Mouse (Mus musculus) midbrain, embryonic 14.5 days (tissue): Measurements from ENCODE around the gene Gm45521. TPM values are rescaled to one million over a fixed set of nuclear protein-coding genes. Genes with fewer than 3 reads are reported as not detected.

Experiments
- ATAC-seq: fragments of 200-750 bp; cut with Nextera tagmentation; 2 replicates; pipeline ENCODE4 v1.8.0; 2017; ENCODE audit warnings: moderate number of reproducible peaks, moderate library complexity; ENCODE audit not compliant: low FRiP score, low TSS enrichment
- DNase-seq: peaks from one replicate; pipeline ENCODE4 v3.0.0-alpha.2; 2015
- H3K27ac ChIP-seq: fragments of 300-500 bp; sonication (generic); replicated peaks from 2 replicates; pipeline ENCODE4 v1.5.1; 2014; ENCODE audit warnings: mild to moderate bottlenecking, low read depth, low read length, moderate library complexity
- H3K27me3 ChIP-seq: fragments of 300-500 bp; sonication (generic); 2 replicates; pipeline ENCODE4 v1.6.1; 2014; ENCODE audit warnings: low read length, control low read depth, mixed read lengths; ENCODE audit not compliant: control insufficient read depth, insufficient read depth
- H3K36me3 ChIP-seq: fragments of 300-500 bp; sonication (generic); 2 replicates; pipeline ENCODE4 v1.6.1; 2014; ENCODE audit warnings: low read length, control low read depth; ENCODE audit not compliant: control insufficient read depth, insufficient read depth
- H3K4me1 ChIP-seq: fragments of 300-500 bp; sonication (generic); 2 replicates; pipeline ENCODE4 v1.6.1; 2014; ENCODE audit warnings: mild to moderate bottlenecking, antibody characterized with exemption, low read length, control low read depth; ENCODE audit not compliant: control insufficient read depth, insufficient read depth
- H3K4me2 ChIP-seq: fragments of 300-500 bp; sonication (generic); 2 replicates; pipeline ENCODE4 v1.6.1; 2014; ENCODE audit warnings: mild to moderate bottlenecking, low read length, moderate library complexity
- H3K4me3 ChIP-seq: fragments of 300-500 bp; sonication (generic); replicated peaks from 2 replicates; pipeline ENCODE4 v1.5.1; 2014; ENCODE audit warnings: low read depth, low read length
- H3K9ac ChIP-seq: fragments of 300-500 bp; sonication (generic); replicated peaks from 2 replicates; pipeline ENCODE4 v1.6.1; 2014; ENCODE audit warnings: mild to moderate bottlenecking, low read length, moderate library complexity
- H3K9me3 ChIP-seq: fragments of 300-500 bp; sonication (generic); 2 replicates; pipeline ENCODE4 v1.6.1; 2016; ENCODE audit warnings: low read length, control low read depth, mixed read lengths; ENCODE audit not compliant: control insufficient read depth
- WGBS: fragments of 180-500 bp; shearing (Covaris S2); extraction: QIAGEN DNeasy Blood & Tissue Kit; methylation state at CpG from one replicate; pipeline ENCODE4 v1.1.7; 2014; 5-methylcytosine and 5-hydroxymethylcytosine counted together
- polyA plus RNA-seq: library from polyadenylated mRNA; unstranded; fragments of >200 nt; fragmentation: Nextera tagmentation; extraction: Ambion mirVana; gene quantifications from 2 replicates; pipeline ENCODE4 v1.2.1, GENCODE M21; 2014

The Gm45521 gene
- polyA plus RNA-seq, 1 experiment from 2014 or later: not detected

DNA sequence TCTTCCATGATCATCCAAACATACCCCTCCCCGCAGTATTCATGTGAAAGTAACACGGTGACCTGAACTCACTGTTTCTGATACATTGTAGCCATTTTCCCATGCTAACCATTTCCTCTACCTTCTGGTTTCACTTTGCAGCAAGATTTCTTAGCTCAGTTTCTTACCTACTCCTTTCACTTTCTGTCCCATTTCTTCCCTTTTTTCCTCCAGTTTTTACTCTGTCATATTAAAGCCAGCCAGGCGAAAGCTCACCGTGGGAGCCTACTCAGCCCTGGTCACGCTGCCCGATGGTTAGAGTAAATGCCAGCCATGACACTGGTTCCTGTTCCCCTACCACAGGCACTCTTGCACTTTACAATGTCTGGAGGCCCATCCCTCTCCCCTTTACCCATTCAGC lies 29.8 kb downstream of the Gm45521 start:
- Histone ChIP-seq H3K36me3 (no peaks in the 10 kb centered on the region), H3K4me1 (no peaks in the 10 kb centered on the region), H3K27ac (no peak overlapping the region), H3K4me2 (no peak overlapping the region), H3K27me3 (no peaks in the 10 kb centered on the region), H3K9ac (no peak overlapping the region), H3K4me3 (no peak overlapping the region), H3K9me3 (no peaks in the 10 kb centered on the region)
- ATAC-seq: no peak
- WGBS: 93% methylated on average over 6 of the region's 6 CpGs
- DNase-seq: no peak

DNA sequence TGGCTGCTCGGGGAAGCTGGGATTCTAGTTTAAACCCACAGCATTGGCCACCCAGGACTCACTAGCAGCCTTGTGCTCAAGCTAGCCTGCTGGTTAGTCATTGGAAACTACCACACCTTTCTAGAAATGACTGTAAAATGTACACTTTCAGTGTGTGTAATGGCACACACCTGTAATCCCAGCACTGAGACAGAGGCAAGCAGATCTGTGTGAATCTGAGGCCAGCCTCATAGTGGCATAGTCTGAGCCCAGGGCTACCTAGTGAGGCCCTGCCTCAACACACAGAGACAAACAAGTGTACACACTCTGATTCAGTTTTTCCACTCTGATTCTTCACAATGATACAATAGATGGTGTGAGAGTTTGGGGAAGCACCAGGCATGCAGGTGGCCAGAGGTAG lies 32.3 kb downstream of the Gm45521 start:
- WGBS: 68% methylated on average over 1 of the region's 1 CpGs
- Histone ChIP-seq H3K4me3 (no peak overlapping the region), H3K27ac (no peak overlapping the region), H3K9me3 (no peaks in the 10 kb centered on the region), H3K9ac (no peak overlapping the region), H3K27me3 (no peaks in the 10 kb centered on the region), H3K4me2 (no peak overlapping the region), H3K36me3 (no peaks in the 10 kb centered on the region), H3K4me1 (no peaks in the 10 kb centered on the region)
- ATAC-seq (no peak), DNase-seq (no peak)

DNA sequence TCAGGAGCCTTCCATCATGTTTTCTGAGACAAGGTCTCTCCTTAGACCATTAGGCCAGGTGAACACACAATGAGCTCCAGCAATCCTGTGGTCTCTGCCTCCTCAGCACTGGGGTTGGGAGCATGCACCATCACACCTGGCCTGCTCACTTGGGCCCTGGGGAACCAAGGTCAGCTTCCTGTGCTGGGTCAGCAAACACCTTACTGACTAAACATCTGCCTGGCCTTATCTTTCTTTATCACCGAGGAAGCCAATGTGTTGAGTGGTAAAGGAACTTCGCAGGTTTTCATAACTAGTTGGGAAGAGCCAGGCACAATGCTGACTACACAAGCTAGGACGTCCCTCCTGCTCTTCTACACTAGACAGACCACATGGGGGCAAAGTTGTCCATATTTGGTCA lies 32.9 kb downstream of the Gm45521 start:
- Histone ChIP-seq H3K27me3 (no peaks in the 10 kb centered on the region), H3K4me2 (no peak overlapping the region), H3K9ac (no peak overlapping the region), H3K36me3 (no peaks in the 10 kb centered on the region), H3K4me3 (no peak overlapping the region), H3K4me1 (no peaks in the 10 kb centered on the region), H3K9me3 (no peaks in the 10 kb centered on the region), H3K27ac (no peak overlapping the region)
- 79% methylated on average over 3 of the region's 3 CpGs for WGBS
- DNase-seq (no peak), ATAC-seq (no peak)

DNA sequence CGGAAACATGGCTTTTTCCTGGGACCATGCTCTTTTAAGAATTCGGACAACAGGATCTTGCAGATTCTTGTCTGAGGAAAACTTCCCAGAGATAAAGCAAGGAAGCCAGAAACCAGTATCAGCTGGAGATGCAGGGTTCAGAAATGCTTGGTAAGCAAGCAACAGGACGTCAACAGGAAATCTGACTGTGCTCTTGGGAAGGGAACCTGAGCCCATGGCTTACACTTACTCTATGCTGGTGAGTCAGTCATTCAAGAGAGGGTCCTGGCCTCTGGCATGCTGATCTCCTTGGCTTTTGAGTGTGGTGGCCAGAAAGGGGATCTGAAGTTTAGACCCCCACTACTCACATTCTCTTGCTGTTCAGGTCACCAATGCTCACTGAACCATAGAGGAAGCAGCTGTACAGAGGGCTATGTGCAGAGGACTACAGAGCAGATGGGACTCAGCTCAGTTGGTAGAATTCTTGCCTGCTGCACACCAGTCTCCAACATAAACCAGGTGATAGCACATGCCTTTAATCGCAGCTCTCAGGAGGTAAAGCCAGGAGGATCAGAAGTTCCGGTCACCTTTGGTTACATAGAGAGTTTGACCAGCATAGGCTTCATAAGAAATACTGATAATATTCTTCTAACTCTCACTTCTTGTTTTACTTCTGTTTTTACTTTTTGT lies 34.2 kb downstream of the Gm45521 start:
- Histone ChIP-seq H3K27me3 (no peaks in the 10 kb centered on the region), H3K4me2 (no peak overlapping the region), H3K4me3 (no peak overlapping the region), H3K9me3 (no peaks in the 10 kb centered on the region), H3K36me3 (no peaks in the 10 kb centered on the region), H3K9ac (no peak overlapping the region), H3K27ac (no peak overlapping the region), H3K4me1 (no peaks in the 10 kb centered on the region)
- 89% methylated on average over 5 of the region's 5 CpGs for WGBS
- ATAC-seq (no peak), DNase-seq (no peak)

DNA sequence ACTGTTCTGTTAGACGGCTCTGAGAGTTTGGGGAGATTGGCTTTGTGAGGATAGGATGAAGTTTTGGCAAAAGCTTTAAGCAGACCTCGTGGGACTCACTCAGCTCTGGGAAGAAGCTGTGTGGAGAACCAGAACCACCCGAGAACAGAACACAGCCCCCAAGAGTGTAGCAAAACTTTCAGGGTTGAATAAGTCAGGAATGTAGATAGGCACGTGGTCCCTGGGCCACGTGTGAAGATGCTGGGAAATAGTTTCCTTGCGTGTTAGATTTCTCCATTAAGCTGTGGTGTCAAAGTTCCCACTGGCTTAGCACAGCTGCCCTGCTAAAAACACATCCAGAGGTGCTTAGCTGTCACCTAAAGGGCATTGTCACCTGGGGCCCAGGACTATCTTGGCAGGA lies 35.1 kb downstream of the Gm45521 start:
- Histone ChIP-seq H3K4me2 (no peak overlapping the region), H3K4me1 (no peaks in the 10 kb centered on the region), H3K9ac (no peak overlapping the region), H3K4me3 (no peak overlapping the region), H3K9me3 (no peaks in the 10 kb centered on the region), H3K27me3 (no peaks in the 10 kb centered on the region), H3K36me3 (no peaks in the 10 kb centered on the region), H3K27ac (no peak overlapping the region)
- ATAC-seq (no peak), DNase-seq (no peak)
- 72% methylated on average over 6 of the region's 6 CpGs for WGBS

DNA sequence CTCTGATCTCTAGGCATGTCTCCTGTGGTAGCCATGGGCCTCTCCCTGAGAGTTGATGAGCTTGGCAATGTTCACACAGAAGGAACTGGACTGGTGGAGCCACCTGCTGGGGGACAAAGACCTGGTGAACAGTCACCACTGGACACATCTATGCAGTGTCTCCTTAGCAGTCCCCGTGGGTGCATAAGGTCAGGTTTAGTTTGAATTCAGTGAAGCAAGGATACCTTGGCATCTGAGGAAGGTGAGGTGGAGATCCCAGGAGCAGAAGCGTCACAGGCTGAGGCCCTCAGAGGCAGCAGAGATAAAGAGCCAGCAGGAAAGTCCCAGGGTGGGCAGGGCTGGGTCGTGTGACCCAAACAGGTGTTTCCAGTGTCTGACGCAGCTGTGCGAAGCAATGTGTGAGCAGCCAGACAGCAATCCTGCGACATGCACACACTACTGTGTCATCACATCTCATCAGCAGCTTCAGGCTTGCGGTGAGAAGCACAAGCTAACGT lies 37.2 kb downstream of the Gm45521 start, which contains the start of gene Dnase1l3:
TSS of gene Dnase1l3 (minus strand) at position 303 of the 497 bp plus-strand sequence.
- 75% methylated on average over 8 of the region's 8 CpGs for WGBS
- no peak within 1 kb of the TSS for H3K4me3 ChIP-seq
- no peaks in the 10 kb centered on the region for H3K9me3 ChIP-seq
- no peaks in the 10 kb centered on the region for H3K4me1 ChIP-seq
- H3K27ac ChIP-seq: no peak within 1 kb of the TSS
- no peak within 1 kb of the TSS for H3K4me2 ChIP-seq
- DNase-seq (peak; percentile 31), ATAC-seq (no peak)
- no peak within 1 kb of the TSS for H3K9ac ChIP-seq
- no peaks in the 10 kb centered on the region for H3K27me3 ChIP-seq
- H3K36me3 ChIP-seq: no peaks in the 10 kb centered on the region

DNA sequence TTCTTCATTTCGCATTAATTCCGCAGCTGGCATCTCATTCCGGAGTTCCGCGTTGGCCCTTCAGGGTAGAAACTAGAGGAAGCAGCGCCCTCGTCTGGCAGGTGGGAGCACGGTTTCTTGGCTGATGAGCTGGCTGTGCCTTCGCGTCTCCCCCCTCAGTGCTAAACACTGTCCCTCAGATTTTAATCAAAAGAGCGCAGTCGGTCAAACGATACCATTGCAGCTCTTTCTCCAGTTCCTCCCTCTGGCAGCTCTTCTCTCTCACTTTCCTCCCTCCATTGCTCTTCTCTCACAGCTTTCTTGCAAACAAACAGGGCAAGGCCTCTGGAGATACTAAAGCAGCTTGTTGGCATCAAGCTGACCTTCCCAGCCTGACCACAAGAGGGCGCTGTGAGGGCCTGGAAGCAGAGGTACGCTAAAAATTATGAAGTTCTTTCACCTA lies 40.2 kb downstream of the Gm45521 start:
- DNase-seq (peak; percentile 91), ATAC-seq (peak; percentile 60; the same call in 1 of the 2 replicates)
- no peak overlapping the region for H3K27ac ChIP-seq
- H3K36me3 ChIP-seq: no peaks in the 10 kb centered on the region
- no peak overlapping the region for H3K9ac ChIP-seq
- H3K27me3 ChIP-seq: peaks cover 16% of the 10 kb centered on the region
- H3K4me2 ChIP-seq: peak overlapping the region; percentile 46
- 2% methylated on average over 15 of the region's 15 CpGs for WGBS
- no peaks in the 10 kb centered on the region for H3K9me3 ChIP-seq
- H3K4me1 ChIP-seq: no peaks in the 10 kb centered on the region
- H3K4me3 ChIP-seq: no peak overlapping the region

DNA sequence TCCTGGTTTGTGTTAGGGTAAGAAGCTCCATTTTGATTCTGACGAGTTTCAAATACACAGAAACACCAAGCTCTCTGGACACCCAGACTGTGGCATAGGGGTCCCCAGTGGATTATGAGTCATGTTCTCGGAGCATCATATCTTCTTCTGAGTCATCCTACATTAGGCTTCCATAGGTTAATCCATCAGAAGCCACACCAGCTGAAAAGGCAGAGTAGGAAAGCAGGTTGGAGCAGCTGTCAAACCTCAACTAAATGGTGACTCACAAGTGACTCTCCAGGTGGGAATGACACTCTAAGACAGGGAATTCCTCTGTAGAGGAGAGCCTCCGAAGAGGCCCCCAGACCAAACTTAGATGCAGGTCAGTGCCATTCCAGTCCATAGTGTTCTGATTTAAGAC lies 41.9 kb downstream of the Gm45521 start:
- Histone ChIP-seq H3K9ac (no peak overlapping the region), H3K36me3 (no peaks in the 10 kb centered on the region), H3K27ac (no peak overlapping the region), H3K9me3 (no peaks in the 10 kb centered on the region), H3K4me3 (no peak overlapping the region), H3K4me2 (no peak overlapping the region), H3K4me1 (peaks cover 4% of the 10 kb centered on the region), H3K27me3 (peaks cover 16% of the 10 kb centered on the region)
- ATAC-seq: no peak
- DNase-seq: no peak
- WGBS: 82% methylated on average over 3 of the region's 3 CpGs

DNA sequence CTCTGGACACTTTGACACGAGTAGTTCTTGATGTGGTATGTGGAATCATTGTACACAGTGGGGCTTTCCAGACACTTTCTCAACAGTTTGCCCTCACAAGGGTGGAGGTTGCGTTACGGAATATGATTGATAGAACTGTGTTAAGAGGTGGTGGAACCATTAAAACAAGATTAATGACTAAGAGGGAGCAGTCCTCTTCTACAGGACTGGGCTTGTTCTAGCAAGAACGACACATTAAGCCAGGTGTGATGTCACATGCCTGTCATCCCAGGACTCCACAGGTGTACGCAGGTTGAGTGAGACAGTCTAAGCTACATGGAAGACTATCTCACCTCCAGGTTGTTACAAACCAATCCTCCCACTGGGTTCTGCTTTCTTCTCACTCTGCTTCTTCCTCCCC lies 42.3 kb downstream of the Gm45521 start:
- no peak overlapping the region for H3K4me2 ChIP-seq
- no peak overlapping the region for H3K27ac ChIP-seq
- no peak overlapping the region for H3K9ac ChIP-seq
- ATAC-seq (no peak), DNase-seq (no peak)
- peaks cover 7% of the 10 kb centered on the region for H3K4me1 ChIP-seq
- H3K36me3 ChIP-seq: no peaks in the 10 kb centered on the region
- H3K9me3 ChIP-seq: no peaks in the 10 kb centered on the region
- H3K4me3 ChIP-seq: no peak overlapping the region
- peaks cover 16% of the 10 kb centered on the region for H3K27me3 ChIP-seq
- WGBS: 84% methylated on average over 5 of the region's 5 CpGs
